Mouse (Mus musculus) gastrocnemius, postnatal 10 days (tissue): ENCODE data around the gene Akap12. TPM values are rescaled to one million over a fixed set of nuclear protein-coding genes. Genes with fewer than 3 reads are reported as not detected.

ENCODE experiments used
- DNase-seq: peaks from one replicate; pipeline ENCODE4 v3.0.0; 2021; ENCODE audit warnings: mixed read lengths
- total RNA-seq, 2 experiments: library from RNA; stranded (reverse); gene quantifications; 2 replicates each; pipeline ENCODE4 v1.2.3; 2021

Akap12 gene
- total RNA-seq, 2 experiments from 2014 or later = 36.3 to 47.8 TPM

DNA sequence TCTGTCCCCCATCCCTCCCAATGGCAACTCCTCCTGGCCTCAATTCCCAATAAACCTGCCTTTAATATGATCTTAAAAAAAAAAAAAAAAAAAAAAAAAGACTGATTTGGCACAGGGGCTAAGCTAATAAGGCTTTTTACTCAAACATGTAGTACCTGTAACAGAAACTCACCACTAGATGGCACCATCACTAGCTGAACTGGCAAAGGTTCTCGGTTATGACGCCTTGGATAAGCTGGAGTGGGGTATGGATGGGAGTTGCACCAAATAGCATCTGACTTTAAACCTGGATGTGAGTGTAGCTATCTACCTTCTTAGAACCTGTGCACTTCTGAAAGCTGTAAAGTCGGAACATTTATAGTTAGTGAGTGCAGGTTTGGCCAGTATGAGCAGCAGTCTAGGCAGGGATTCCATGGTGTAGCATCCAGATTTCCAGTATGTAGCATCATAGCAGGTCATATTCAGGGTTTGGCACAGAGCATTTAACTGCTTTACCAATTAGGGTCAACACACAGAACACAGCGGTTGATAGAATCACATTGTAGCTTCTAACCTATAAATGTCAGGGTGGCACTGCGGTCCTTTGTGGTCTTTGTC lies 138.8 kb downstream of the Akap12 start:
- DNase-seq = no peak

DNA sequence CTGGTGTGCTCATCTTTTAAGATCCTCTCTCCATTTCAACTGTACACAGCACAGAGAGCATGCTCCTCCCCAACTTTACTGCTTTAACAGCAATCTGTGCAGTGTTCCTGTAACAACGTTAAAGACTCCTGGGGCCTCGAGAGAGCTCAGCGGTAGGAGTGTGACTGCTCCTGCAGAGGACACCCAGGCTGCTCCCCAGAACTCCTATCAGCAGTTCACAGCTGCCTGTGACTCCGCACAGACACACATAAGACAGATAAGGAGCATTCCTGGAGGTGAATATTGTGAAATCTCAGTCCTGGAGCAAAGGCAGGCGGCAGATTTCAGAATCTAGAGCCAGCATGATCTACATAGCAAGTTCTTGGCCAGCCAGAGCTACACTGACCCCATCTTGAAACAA lies 139.3 kb downstream of the Akap12 start:
- no peak for DNase-seq

DNA sequence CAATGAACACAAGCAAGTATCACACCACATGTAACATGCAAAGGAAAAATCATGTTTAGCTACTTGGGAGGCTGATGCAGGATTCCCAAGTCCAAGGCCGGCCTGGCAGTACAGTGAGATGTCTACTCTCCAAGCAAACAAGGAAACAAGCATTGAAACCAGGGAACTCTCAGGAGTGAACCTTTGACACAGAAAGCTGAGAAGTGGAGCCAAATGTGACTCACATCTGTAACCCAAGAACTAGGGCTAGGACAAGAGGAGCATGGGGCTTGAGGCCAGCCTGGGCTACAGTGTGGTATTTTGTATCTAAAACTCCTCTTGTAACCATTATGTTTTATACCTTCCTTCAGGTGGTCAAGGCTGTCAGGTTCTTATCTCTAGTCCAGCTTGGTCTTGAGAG lies 141.0 kb downstream of the Akap12 start:
- no peak for DNase-seq

Other genes starting within 250 kb of the Akap12 start
- gene Zbtb2, start 121.7 kb downstream of the Akap12 start, total RNA-seq = 1 to 10 TPM; 6.2 to 7.2 TPM
- 10 to 100 TPM; 24.3 to 31.3 TPM for gene Rmnd1, start 166.0 kb downstream of the Akap12 start, total RNA-seq
- 10 to 100 TPM; 10.4 to 11.0 TPM for gene Armt1, start 166.1 kb downstream of the Akap12 start, total RNA-seq
- gene Ccdc170, start 216.1 kb downstream of the Akap12 start, total RNA-seq = under 1 TPM; 0.33 to 0.43 TPM